Mouse (Mus musculus): ENCODE measurements at regions not wholly inside any gene's neighbourhood (a gene's known extent, or its start where the extent isn't known, plus 50 kb on each side); places are given as distances from the start of the nearest gene placed in this dataset.

DNA sequence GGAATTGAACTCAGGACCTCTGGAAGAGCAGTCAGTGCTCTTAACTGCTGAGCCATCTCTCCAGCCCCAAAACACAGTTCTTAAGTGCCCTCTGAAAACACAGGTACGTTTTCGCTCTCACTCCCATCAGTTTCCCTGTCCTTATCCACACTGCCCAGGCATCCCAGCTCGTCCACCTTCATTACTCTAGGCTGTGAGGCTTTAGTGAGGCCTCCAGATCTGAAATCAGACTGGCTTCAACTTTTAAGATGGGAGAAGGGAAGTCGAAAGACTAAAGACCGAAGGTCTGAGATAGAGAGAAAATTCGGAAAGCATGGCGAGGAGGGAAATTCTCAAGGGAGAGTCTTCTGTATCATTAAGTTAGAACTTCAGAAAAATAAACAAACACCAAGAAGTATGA is 54.8 kb upstream of the Tet2 start:
- DNase-seq = no peak

DNA sequence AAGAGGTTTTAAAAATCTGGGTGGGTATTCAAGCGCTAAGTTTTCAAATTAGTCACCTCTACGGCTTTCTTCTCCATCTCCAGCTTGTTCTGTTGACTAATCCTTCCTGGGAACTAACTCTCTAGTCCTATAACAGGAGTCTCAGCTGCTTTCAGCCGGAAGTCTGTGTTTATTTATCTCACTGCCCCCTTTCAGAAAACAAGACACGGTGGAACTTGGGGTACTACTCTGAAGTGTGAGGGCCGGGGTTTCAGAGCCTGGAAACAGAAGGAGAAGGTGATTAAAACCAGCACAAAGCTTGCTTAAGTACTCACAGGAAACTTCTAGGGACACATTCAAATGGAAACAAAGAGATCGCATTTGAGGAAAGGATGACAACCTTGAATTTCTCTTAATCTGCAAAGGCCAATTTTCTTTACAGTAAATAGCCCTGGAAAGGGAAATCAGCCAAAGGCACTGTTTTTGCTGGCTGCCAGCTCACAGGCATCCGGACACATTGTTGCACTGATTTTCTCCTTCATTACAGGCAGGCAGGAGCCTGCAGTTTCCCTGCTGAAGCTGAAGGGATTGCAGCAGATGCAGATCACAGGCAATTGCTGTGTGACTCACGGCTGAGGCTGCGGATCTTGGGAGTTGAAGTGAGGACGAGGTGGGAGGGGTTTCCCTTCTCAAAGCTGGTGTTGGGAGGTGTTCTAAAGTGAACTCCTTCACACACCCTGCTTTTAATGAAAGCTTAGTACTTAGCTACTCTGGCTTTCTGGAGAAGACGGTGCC is 55.7 kb upstream of the Tet2 start:
- DNase-seq = peak; percentile 72

- DNase-seq = no peak
Measured at GRCm38 (mm10) chr3:133605460-133605859, 60.5 kb upstream of the Tet2 start.

GRCm38 (mm10) chr3:133608845-133609261 is 63.9 kb upstream of the Tet2 start:
- no peak for DNase-seq

GRCm38 (mm10) chr3:133613836-133614711 is 69.1 kb upstream of the Tet2 start:
- DNase-seq = peak; percentile 24

DNA sequence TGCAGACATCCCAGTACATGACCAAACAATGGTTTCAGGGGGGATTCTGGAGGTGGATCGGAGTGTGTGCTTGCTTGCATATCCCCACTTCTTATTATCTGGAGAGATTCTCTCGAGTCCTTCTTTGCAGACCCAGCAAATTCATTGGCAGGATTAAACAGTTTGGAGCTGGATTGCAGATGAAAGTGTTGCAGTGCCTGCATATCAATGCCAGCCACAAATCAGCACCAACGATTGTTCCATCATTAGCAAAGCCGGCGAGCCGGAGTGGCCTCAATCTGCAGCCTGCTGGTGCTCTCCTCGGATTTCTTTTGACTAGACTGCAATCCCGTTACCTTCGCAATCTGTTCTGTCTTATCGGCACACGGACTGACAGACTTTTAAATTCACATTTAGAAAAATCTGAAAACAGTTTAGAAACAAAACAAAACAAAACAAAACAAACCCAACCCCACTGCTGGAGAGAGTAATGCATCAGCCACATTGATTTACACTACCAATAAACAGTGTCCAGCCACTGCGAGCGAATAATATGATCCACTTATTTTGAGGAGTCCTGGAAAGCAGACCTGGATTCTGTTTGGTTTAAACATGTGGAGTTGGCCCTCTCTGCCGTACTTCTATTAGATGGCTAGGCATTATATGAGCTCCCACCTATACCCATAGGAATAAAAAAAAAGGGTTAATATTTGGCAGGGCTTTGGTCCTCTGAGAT is 69.9 kb upstream of the Tet2 start:
- DNase-seq = peak; percentile 37

GRCm38 (mm10) chr3:133617036-133617435 is 72.1 kb upstream of the Tet2 start:
- DNase-seq = no peak

DNA sequence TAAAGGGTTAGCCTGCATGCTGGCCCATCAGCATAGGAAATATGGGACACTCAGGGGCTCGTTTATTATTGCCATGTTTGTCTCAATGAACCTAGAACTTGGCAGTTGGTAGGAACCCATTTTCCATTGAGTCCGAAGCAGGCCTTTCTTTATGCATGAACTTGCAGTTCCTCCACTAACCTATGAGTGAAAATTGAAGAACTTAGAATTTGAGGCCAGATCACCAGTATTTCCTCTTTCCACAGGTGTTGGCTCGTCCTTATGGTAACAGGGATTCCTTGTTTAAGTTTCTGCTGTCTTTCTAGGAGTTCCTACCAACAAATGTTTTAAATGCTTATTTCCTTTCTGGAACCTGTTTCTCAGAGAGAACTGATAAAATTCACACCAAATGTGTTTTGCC is 73.6 kb upstream of the Tet2 start:
- DNase-seq = no peak

DNA sequence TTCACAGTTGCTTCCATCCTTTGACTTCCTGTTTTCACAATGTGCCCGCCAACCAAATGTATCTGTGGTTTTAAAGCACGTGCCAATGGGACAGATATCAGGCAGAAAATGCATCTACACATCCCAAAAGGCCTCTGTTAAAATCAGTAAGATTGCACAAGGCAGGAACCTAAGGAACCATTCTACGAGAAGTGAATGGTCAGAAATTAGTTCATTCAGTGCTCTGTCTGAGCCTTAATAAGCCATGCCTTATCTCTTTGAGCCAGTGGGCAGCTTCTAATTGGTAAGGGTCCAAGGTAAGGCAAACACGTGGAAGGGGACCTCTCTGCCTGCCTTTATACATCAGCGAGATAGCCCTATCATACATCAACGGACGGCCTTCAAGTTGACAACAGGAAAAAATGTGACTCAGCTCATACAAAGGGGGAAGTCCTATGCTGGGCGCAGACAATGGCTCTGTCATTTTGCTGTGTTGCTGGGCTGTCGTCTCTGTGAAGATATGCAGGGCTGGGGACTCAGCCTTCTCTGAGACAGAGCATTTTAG is 78.3 kb upstream of the Tet2 start:
- DNase-seq = no peak

- no peak for DNase-seq
Measured at GRCm38 (mm10) chr3:133624079-133624875, 79.3 kb upstream of the Tet2 start.

GRCm38 (mm10) chr3:133625046-133625445 is 80.1 kb upstream of the Tet2 start:
- no peak for DNase-seq

GRCm38 (mm10) chr3:133626442-133626841 is 81.5 kb upstream of the Tet2 start:
- DNase-seq = no peak

DNA sequence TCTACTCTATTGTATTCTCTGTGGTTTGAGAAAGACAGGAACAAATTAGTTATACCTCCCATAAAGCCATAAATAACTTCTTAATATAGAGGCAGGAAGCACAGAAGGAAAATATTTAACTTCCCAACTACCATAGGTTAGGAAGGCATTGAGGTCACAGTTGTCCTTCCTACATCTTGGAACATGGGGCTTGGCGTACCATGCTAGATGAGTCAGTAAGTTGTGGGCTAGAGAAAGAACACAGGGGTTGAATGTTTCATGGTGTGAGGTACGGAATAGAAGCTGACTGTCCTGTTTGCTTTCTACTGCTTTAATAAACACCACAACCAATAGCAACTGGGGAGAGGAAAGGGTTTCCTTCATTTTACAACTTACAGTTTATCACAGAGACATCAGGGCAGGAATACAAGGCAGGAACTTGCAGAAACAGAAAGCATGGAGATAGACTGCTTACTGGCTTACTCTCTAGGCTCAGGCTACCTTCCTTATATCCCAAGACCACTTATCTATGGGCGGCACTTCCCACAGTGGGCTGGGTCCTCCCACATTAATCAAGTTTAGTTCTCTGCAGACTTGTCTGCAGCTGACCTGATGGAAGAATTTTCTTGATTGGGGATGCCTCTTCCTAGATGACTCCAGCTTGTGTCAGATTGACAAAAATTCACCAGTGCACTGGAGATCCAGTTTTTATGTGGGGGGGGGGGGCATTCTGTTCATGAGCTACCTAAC is 82.3 kb upstream of the Tet2 start:
- DNase-seq = no peak

DNA sequence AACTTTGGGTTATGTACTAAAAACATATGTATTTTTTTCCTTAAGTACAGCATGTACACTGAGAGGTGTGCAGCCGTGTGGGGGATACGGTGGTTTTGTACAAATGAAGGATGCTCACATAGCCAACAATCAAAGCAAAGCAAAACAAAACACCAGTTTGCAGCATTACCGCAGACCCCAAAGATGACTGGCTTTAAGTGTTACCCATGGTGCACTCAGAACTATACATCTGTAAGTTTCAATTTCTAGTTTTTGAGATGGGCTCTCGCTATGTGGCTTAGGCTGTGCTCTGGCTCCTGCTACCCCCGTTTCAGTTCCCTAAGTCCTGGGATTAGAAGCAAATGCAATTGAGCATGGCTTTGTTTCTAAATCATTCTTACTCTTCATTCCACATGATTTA is 89.4 kb upstream of the Tet2 start:
- DNase-seq = no peak

GRCm38 (mm10) chr3:133645604-133646003 is 100.7 kb upstream of the Tet2 start:
- no peak for DNase-seq

DNA sequence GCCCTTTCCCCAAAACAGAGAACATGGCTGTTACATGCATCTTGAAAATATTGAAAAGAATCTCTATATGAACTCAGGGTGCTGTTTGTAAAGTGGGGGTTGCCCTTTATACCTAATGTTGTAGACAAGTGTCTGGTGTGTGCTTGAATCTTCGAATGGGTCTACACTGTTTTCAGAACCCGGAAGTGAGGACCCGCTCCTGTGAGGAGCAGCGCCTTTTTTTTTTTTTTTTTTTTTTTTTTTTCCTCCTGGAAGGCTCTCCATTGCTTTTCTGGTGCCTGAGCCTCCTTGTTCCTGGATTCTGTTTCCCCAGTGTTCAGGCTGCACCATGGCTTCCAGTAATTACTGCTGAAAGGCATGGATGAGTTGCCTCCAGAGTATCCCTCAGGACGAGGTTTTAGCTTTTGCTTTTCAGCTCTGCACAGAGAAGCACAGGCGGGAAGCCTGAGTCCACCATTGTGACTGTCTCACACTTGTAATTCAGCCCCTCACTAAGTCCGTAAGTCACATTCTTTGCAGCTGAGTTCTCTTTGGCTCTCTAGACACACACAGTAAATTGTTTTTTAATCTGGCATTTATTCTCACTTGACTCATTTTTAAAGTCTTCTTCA is 101.6 kb upstream of the Tet2 start:
- peak; percentile 35 for DNase-seq

GRCm38 (mm10) chr3:133650025-133650424 is 105.1 kb upstream of the Tet2 start:
- no peak for DNase-seq

GRCm38 (mm10) chr3:133651996-133652395 is 107.1 kb upstream of the Tet2 start:
- no peak for DNase-seq

GRCm38 (mm10) chr3:133659759-133660158 is 114.8 kb upstream of the Tet2 start:
- no peak for DNase-seq

GRCm38 (mm10) chr3:133661303-133661702 is 116.4 kb upstream of the Tet2 start:
- DNase-seq = peak; percentile 18

DNA sequence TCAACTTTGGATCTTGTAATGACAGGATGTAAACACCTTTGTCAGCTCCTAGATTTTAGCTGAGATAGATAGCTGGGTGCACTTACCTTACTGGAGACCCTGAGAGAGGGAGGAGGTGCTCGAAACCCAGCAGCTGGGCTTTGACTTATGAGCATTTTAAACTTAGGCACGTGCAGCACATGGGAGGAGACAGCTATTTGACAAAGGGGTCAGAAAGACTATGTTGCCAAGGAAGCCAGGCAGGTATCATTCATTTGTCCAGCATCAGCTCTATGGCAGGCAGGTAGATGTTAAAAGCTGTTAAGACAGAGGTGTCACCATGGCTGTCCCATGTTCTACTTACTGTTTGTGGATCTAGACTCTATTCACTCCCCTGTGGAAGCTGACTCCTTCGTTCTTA is 120.0 kb upstream of the Tet2 start:
- no peak for DNase-seq

All from embryo, embryonic 11 days (tissue).